Mouse (Mus musculus): ENCODE measurements around the gene Erg. TPM values are rescaled to one million over a fixed set of nuclear protein-coding genes. Genes with fewer than 3 reads are reported as not detected.

Gene Erg
- polyA plus RNA-seq, 1 experiment from 2014 or later, result 2.2 TPM

- peak overlapping the region; percentile 62 for H3K27ac ChIP-seq (ENCODE audit: low read depth)
- DNase-seq (peak; percentile 39), ATAC-seq (peak; percentile 44)
- no peak overlapping the region for H3K4me3 ChIP-seq (ENCODE audit: low read depth, low read length)
- 0 out of 2 replicates have a peak, but pooled peaks cover 7% of the 10 kb centered on the region for H3K4me1 ChIP-seq (ENCODE audit: insufficient read depth)
- H3K9ac ChIP-seq (replicated peaks), result no peak overlapping the region
- no peaks in the 10 kb centered on the region for H3K36me3 ChIP-seq (replicated peaks; ENCODE audit: insufficient read depth, low read length)
- no peaks in the 10 kb centered on the region for H3K9me3 ChIP-seq (ENCODE audit: low read length)
- no peaks in the 10 kb centered on the region for H3K27me3 ChIP-seq (ENCODE audit: insufficient read depth, low read length)
- H3K4me2 ChIP-seq (ENCODE audit: low read depth, low read length), result no peak overlapping the region
- whole genome bisulfite sequencing (ENCODE audit: insufficient replicate concordance), result 72% methylated on average over 5 of the region's 5 CpGs
- TF ChIP-seq EP300 (IDR thresholded peaks at IDR 0.05; ENCODE audit: low read depth), result no peak
- no peak for TF ChIP-seq CTCF (IDR thresholded peaks at IDR 0.05; ENCODE audit: low read depth)
Measured at GRCm38 (mm10) chr16:95349745-95350144, 236.6 kb downstream of the Erg start.

GRCm38 (mm10) chr16:95349344-95349743 is 237.0 kb downstream of the Erg start:
- Histone ChIP-seq H3K9me3 (ENCODE audit: low read length) (no peaks in the 10 kb centered on the region), H3K4me3 (ENCODE audit: low read depth, low read length) (no peak overlapping the region), H3K27ac (ENCODE audit: low read depth) (peak overlapping the region; percentile 62), H3K36me3 (replicated peaks; ENCODE audit: insufficient read depth, low read length) (no peaks in the 10 kb centered on the region), H3K9ac (replicated peaks) (no peak overlapping the region), H3K4me1 (ENCODE audit: insufficient read depth) (0 out of 2 replicates have a peak, but pooled peaks cover 7% of the 10 kb centered on the region), H3K4me2 (ENCODE audit: low read depth, low read length) (no peak overlapping the region; the same call in 1 of the 2 replicates), H3K27me3 (ENCODE audit: insufficient read depth, low read length) (no peaks in the 10 kb centered on the region)
- WGBS (ENCODE audit: insufficient replicate concordance), result 66% methylated on average over 6 of the region's 6 CpGs
- TF ChIP-seq CTCF (IDR thresholded peaks at IDR 0.05; ENCODE audit: low read depth) (no peak), EP300 (IDR thresholded peaks at IDR 0.05; ENCODE audit: low read depth) (no peak)
- ATAC-seq, result no peak
- no peak for DNase-seq

- Histone ChIP-seq H3K27me3 (ENCODE audit: insufficient read depth, low read length) (no peaks in the 10 kb centered on the region), H3K27ac (ENCODE audit: low read depth) (0 out of 2 replicates have a peak overlapping the region, but pooled peaks have one; percentile 62), H3K36me3 (replicated peaks; ENCODE audit: insufficient read depth, low read length) (no peaks in the 10 kb centered on the region), H3K4me1 (ENCODE audit: insufficient read depth) (0 out of 2 replicates have a peak, but pooled peaks cover 7% of the 10 kb centered on the region), H3K4me2 (ENCODE audit: low read depth, low read length) (no peak overlapping the region), H3K9ac (replicated peaks) (no peak overlapping the region), H3K4me3 (ENCODE audit: low read depth, low read length) (no peak overlapping the region), H3K9me3 (ENCODE audit: low read length) (no peaks in the 10 kb centered on the region)
- 59% methylated on average over 9 of the region's 9 CpGs for WGBS (ENCODE audit: insufficient replicate concordance)
- TF ChIP-seq EP300 (IDR thresholded peaks at IDR 0.05; ENCODE audit: low read depth) (no peak), CTCF (IDR thresholded peaks at IDR 0.05; ENCODE audit: low read depth) (no peak)
- no peak for ATAC-seq
- DNase-seq, result no peak
Measured at GRCm38 (mm10) chr16:95348555-95348954, 237.8 kb downstream of the Erg start.

GRCm38 (mm10) chr16:95347202-95347601 is 239.2 kb downstream of the Erg start:
- Histone ChIP-seq H3K9ac (replicated peaks) (no peak overlapping the region), H3K4me2 (ENCODE audit: low read depth, low read length) (no peak overlapping the region), H3K27me3 (ENCODE audit: insufficient read depth, low read length) (no peaks in the 10 kb centered on the region), H3K4me3 (ENCODE audit: low read depth, low read length) (no peak overlapping the region), H3K36me3 (replicated peaks; ENCODE audit: insufficient read depth, low read length) (no peaks in the 10 kb centered on the region), H3K9me3 (ENCODE audit: low read length) (no peaks in the 10 kb centered on the region), H3K27ac (ENCODE audit: low read depth) (peak overlapping the region; percentile 39; the same call in 1 of the 2 replicates), H3K4me1 (ENCODE audit: insufficient read depth) (0 out of 2 replicates have a peak, but pooled peaks cover 7% of the 10 kb centered on the region)
- WGBS (ENCODE audit: insufficient replicate concordance), result 17% methylated on average over 3 of the region's 3 CpGs
- DNase-seq (peak; percentile 44), ATAC-seq (peak; percentile 64)
- TF ChIP-seq EP300 (IDR thresholded peaks at IDR 0.05; ENCODE audit: low read depth) (no peak), CTCF (IDR thresholded peaks at IDR 0.05; ENCODE audit: low read depth) (no peak)

GRCm38 (mm10) chr16:95345882-95346281 is 240.5 kb downstream of the Erg start:
- ATAC-seq (no peak), DNase-seq (peak; percentile 81)
- Histone ChIP-seq H3K9me3 (ENCODE audit: low read length) (no peaks in the 10 kb centered on the region), H3K27ac (ENCODE audit: low read depth) (no peak overlapping the region), H3K4me2 (ENCODE audit: low read depth, low read length) (no peak overlapping the region), H3K9ac (replicated peaks) (no peak overlapping the region), H3K36me3 (replicated peaks; ENCODE audit: insufficient read depth, low read length) (no peaks in the 10 kb centered on the region), H3K4me1 (ENCODE audit: insufficient read depth) (0 out of 2 replicates have a peak, but pooled peaks cover 7% of the 10 kb centered on the region), H3K4me3 (ENCODE audit: low read depth, low read length) (no peak overlapping the region), H3K27me3 (ENCODE audit: insufficient read depth, low read length) (no peaks in the 10 kb centered on the region)
- TF ChIP-seq CTCF (IDR thresholded peaks at IDR 0.05; ENCODE audit: low read depth) (peak; percentile 80), EP300 (IDR thresholded peaks at IDR 0.05; ENCODE audit: low read depth) (no peak)
- WGBS (ENCODE audit: insufficient replicate concordance), result 3% methylated on average over 5 of the region's 7 CpGs

GRCm38 (mm10) chr16:95344961-95345360 is 241.4 kb downstream of the Erg start:
- H3K36me3 ChIP-seq (replicated peaks; ENCODE audit: insufficient read depth, low read length), result no peaks in the 10 kb centered on the region
- H3K27ac ChIP-seq (ENCODE audit: low read depth), result no peak overlapping the region
- H3K27me3 ChIP-seq (ENCODE audit: insufficient read depth, low read length), result no peaks in the 10 kb centered on the region
- no peaks in the 10 kb centered on the region for H3K9me3 ChIP-seq (ENCODE audit: low read length)
- 57% methylated on average over 10 of the region's 10 CpGs for WGBS (ENCODE audit: insufficient replicate concordance)
- no peak for DNase-seq
- H3K4me2 ChIP-seq (ENCODE audit: low read depth, low read length), result no peak overlapping the region
- no peak overlapping the region for H3K9ac ChIP-seq (replicated peaks)
- H3K4me1 ChIP-seq (ENCODE audit: insufficient read depth), result 0 out of 2 replicates have a peak, but pooled peaks cover 7% of the 10 kb centered on the region
- no peak for ATAC-seq
- no peak overlapping the region for H3K4me3 ChIP-seq (ENCODE audit: low read depth, low read length)
- no peak for TF ChIP-seq CTCF (IDR thresholded peaks at IDR 0.05; ENCODE audit: low read depth)
- TF ChIP-seq EP300 (IDR thresholded peaks at IDR 0.05; ENCODE audit: low read depth), result no peak

All from liver, postnatal 0 days (tissue).